Mouse (Mus musculus) neural tube, embryonic 10.5 days (tissue): Measurements from ENCODE around the gene Prkd3.

Experiments
- DNase-seq: peaks from one replicate; pipeline ENCODE4 v3.0.0-alpha.2; 2017; ENCODE audit warnings: low spot score; ENCODE audit errors: extremely low spot score

Gene Prkd3

GRCm38 (mm10) chr17:79020208-79020983, at the start of gene Prkd3:
Gene Prkd3 (minus strand): TSS chr17:79020816.
- peak; percentile 86 for DNase-seq

DNA sequence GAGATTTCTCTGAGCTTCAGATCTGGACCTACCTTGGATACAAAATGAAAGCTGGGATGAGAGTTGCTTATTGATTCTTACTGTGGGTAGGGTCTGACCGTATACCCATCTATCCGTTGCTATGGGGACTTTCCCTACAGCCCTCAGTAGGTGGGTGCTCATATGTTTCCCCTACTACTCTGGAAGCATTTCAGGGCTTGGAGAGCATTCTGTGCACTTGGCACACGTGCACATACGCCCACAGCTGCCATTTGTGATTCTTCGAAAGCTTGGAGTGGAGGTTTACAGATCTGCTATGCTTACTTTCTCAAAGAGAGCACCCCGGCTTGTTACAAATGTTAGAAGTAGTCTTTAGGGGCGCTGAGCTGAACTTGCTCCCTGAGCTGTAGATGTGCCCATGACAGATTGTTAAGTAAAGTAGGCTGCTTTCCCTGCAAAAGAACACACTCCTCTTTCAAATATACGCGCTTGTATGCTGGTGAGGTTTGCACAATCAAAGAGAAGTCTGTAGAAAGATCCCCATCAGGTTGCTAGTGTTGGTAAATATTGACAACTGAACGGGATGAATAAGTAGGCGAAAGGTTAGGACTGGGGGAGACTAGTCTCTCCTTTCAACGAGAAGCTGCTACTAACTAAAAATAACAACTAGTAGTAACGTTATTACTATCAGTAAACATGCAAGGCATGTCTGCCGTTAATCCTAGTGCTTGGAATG, 49.3 kb upstream of the Prkd3 start:
- no peak for DNase-seq

DNA sequence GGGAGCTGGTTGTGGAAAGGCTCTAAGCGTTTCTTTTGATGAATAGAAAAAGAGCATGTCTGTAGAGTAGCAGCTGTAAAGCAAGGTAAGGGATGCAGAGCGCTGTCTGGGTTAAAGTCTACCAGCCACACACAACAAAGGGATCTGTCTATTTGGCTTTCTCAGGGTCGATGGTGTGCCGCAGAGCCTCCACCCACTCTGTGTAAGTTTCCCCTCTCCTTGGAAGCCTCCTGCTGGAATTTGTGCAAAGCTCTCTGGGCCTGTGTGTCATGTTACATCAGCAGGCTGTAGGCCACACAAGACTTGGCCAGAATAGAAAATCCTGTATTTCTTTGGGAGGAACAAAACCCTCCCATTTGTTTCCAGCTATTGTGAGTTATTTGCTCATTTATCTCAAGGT, 48.4 kb upstream of the Prkd3 start:
- DNase-seq, result no peak

GRCm38 (mm10) chr17:79068581-79068980, 48.0 kb upstream of the Prkd3 start:
- no peak for DNase-seq

DNA sequence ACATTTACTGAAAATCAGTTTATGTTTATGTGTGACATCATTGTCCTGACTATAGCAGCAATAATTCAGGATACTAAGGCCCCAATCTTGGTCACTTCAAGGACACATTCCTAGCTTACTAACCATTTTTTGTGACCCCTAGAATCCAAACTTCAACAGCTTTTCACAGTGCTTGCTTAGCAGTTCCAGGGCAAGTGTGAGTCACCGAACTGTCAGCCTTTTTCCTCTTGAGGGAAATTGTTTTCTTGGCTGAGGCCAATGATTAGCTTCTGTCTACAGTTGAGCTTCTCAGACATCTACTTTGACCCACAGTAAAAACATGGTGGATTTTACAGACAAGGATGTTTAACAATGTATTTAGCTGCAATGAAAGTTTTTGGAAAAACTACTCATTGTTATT, 43.6 kb upstream of the Prkd3 start:
- no peak for DNase-seq

DNA sequence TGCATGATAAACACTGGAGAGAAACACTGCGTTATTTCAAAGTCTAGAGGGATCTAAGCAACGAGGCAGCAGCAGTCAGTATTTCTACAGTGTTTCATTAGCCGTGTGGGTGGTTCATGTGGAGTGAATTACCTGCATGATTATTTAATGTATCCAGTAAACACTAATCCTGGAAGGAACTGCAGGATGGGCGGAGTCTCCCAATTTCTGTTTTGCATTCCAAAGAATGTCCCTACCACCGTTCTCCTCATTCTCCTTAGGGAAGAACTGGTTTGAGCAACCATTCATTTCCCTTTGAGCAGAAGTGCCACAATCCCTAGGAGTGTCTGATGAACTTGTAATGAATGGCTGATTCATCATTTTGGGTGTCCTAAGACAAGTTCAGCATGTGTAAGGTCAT, 39.6 kb upstream of the Prkd3 start:
- DNase-seq, result no peak

- DNase-seq, result no peak
Measured at GRCm38 (mm10) chr17:79058271-79058670, 37.7 kb upstream of the Prkd3 start.

DNA sequence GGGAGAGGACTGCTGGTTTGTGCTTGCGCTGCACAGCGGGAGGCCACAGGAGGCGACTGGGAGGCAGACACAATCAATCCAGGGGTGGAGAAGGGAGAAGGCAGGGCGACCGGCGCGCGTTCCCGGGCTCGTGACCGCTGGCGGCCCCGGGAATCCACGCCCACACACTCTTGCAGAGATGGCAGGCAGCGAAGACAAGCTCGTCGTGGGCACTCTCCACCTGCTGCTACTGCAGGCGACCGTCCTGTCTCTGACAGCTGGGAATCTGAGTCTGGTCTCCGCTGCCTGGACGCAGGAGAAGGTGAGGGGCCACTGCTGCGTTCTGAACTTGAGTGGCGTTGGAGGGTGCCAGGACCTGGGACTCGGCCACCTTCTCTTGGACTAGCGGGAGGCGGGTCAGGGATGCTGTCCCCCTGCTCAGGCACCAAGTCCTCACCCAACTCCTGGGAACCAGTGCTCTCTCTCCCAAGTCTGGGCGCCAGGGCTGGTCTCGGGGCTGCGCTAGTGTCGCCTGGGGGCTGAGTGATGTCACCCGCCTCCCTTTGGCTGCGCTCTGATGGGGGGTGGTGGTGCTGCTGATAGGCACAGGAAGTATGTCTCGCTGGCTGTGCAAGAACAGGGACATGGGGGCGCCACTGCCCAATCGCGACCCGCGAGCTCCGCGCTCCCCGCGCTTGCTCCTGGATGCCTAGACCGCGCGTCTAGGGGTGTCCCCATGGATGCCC, 31.6 kb upstream of the Prkd3 start:
- DNase-seq, result peak; percentile 66

- no peak for DNase-seq
Measured at GRCm38 (mm10) chr17:79051606-79052005, 31.0 kb upstream of the Prkd3 start, which contains the start of gene Qpct. Gene Qpct (plus strand): TSS chr17:79051906.

DNA sequence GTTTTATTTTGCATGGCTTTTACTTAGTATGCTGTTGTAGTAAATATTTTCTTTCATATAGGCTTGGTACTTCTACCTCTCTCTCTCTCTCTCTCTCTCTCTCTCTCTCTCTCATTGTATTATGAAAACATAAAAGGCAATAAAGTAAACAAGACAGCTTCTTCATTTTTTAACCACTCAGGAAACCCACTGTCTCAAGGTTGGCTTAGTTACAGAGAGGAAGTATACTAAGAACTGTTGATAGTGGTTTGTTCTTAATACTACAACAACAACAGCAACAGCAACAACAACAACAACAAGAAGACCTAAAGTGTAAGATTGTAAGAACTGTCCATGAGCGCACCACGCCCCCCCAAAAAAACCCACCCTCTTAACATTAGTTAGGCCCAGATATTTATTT, 23.1 kb upstream of the Prkd3 start:
- DNase-seq, result no peak

DNA sequence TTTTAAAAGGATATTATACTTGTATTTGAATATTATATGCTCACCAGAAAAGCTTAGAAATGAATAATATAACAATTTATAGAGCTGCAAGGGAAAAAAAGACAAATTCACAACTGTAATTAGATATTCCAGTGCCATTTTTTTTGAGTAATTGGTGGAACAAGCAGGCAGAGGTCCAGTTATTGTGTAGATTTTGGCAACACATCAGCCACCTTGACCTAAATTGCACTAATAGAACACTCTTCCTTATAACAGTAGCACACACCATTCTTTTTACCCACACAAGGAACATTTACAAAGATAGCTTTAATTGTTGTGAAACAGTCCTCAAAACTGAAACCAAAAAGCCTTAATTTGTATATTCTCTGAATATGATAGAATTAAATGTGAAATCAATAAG, 19.0 kb upstream of the Prkd3 start:
- no peak for DNase-seq

GRCm38 (mm10) chr17:79032782-79033181, 12.2 kb upstream of the Prkd3 start:
- DNase-seq, result no peak

GRCm38 (mm10) chr17:79031569-79031968, 11.0 kb upstream of the Prkd3 start:
- DNase-seq, result no peak

DNA sequence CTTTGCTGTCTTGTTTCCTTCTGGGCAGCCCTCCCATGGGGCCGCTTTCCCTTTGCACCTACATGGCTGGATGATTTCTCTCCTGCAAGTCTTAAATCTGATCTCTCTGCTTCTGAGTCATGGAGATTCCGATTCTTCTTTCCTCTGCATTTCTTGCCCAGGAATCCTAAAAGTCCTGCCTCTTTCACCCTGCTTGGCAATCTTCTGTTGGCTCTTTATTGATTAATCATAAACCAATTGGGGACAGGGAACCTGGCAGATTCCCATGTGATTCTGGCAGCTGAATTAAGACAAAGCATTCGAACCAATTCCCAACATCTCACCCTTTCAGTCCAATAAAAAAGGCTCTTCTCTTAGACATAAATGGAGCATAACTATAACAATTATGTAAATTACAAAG, 8.6 kb upstream of the Prkd3 start:
- DNase-seq, result no peak

- no peak for DNase-seq
Measured at GRCm38 (mm10) chr17:79024544-79024943, 3.9 kb upstream of the Prkd3 start.

GRCm38 (mm10) chr17:79022746-79023145, 2.1 kb upstream of the Prkd3 start:
- DNase-seq, result no peak

DNA sequence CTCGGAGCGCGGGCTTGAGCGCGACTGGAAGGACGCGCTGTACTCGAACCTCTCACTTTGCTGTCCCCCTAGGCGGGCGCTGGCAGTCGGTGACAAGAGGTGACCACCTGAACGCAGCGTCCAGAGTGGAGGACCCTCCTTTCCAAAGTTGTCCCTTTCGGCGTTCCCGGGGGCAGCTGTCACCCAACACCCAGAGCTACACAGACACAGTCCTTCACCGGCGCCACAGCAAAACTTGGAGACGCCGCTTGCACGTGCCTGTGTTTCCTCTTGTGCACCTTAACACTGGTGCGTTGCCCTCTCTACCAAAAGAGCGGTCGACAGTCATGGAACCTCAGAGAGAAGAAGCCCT, 344 bp upstream of the Prkd3 start:
- DNase-seq, result no peak

DNA sequence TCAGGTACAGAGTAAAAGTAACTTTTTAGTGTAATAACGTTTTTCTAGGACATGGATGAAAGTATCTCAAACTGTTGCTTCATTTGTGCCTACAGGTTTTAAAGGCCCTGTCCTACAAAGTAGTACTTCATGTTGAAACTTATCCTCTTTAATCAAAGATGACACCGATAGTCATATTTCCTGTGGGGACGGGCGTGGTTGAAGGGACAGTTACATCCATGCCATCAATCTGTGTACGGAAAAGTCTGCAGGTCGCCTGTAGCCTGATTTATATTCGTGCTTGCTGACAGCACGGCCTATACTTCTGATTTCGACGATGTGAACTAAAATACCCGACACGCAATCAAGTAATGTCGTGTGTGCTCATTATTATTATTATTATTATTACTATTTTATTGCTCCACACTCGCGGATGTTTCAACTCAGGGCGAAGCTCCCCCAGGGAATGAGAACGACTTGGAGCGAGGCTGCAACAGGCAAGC, 849 bp downstream of the Prkd3 start:
- DNase-seq, result no peak

- no peak for DNase-seq
Measured at GRCm38 (mm10) chr17:79018422-79018821, 2.2 kb downstream of the Prkd3 start.

- no peak for DNase-seq
Measured at GRCm38 (mm10) chr17:79015831-79016230, 4.8 kb downstream of the Prkd3 start.

- DNase-seq, result no peak
Measured at GRCm38 (mm10) chr17:79014911-79015685, 5.5 kb downstream of the Prkd3 start.
